Mouse (Mus musculus): Measurements from ENCODE around the gene Sik1. TPM values are rescaled to one million over a fixed set of nuclear protein-coding genes. Genes with fewer than 3 reads are reported as not detected.
"Not testable (repeated sequence)": the region's sequence is repeated elsewhere in the genome, so short reads cannot be mapped to it uniquely, and the experiment has no call there.

The Sik1 gene
- polyA plus RNA-seq, 1 experiment from 2014 or later = 16.5 TPM

GRCm38 (mm10) chr17:31891858-31892257 lies 36.3 kb upstream of the Sik1 start:
- H3K9ac ChIP-seq = no peak overlapping the region
- no peak for ATAC-seq (ENCODE audit: low FRiP score)
- H3K9me3 ChIP-seq (replicated peaks) = no peaks in the 10 kb centered on the region
- H3K4me3 ChIP-seq = no peak overlapping the region
- H3K4me1 ChIP-seq = peaks cover 20% of the 10 kb centered on the region
- H3K27me3 ChIP-seq = no peaks in the 10 kb centered on the region
- WGBS = 77% methylated on average over 4 of the region's 4 CpGs
- no peak overlapping the region for H3K27ac ChIP-seq
- H3K36me3 ChIP-seq = no peaks in the 10 kb centered on the region
- no peak overlapping the region for H3K4me2 ChIP-seq (replicated peaks)

DNA sequence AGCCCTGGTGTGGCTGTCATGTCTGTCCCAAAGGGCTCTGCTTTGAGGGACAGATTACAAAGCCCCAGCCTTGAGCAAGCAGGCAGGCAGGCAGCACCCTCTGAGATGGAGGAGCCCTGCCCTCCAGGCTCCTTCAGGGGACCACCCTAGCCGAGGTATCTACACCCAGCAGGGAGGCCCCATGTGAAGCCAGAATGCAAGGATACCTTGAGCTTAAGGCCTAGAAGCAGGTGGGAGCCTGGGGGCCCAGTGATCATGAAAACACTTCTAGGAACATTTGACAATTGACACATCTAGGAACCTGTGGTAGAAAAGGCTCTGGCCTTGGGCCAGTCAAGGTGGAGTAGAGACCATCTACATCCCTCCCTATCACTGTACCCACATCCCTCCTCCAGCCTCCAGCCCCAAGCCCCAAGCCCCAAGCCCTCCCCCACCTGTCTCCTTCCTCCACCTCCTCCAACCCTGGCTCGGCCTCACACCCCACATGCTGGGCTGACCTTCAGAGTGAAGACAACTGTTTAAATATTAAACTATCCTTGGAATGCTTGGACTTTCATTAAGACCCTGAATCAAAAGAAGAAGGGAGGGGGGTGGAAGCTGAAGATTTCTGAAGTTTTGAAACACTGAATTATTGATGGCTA lies 34.8 kb upstream of the Sik1 start:
- no peak for ATAC-seq (ENCODE audit: low FRiP score)
- Histone ChIP-seq H3K4me1 (peaks cover 20% of the 10 kb centered on the region), H3K36me3 (no peaks in the 10 kb centered on the region), H3K9ac (no peak overlapping the region), H3K4me3 (no peak overlapping the region), H3K27me3 (no peaks in the 10 kb centered on the region), H3K4me2 (replicated peaks) (no peak overlapping the region), H3K27ac (no peak overlapping the region), H3K9me3 (replicated peaks) (no peaks in the 10 kb centered on the region)
- WGBS = 24% methylated on average over 2 of the region's 2 CpGs

DNA sequence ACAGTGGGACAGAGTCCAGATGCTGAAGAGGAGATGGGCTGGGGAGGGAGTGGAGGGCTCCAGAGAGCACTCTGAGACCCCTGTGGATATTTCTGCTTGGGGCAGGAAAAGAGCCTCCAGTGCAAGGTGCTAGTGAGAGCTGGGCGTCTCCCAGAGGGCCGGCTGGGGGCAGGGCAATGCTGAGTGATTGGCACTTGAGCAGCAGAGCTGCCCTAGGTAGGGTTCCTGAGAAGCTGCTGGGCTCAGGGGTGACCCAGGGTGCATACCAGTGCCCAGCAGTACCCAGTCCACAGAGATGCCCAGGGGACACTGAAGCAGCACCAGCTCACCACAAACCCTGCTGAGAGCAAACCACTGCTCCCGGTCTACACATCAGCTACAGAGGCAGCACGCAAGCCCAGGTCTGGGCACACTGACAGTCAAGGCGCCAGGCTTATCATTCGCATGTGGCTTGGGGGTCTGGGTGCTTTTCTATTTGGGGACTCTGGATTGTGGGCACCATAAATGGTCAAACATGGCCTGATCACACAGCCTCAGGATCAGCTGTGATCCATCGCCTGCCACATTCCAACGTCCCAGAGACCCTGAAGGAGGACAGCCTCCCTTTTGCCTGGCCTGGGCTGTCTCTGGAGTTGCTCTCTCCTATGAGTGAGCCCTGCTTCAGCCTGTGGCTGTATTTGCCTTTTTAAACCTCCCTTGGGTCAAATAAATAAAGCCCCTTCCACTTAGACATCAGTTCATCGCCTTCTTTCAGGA lies 34.0 kb upstream of the Sik1 start:
- Histone ChIP-seq H3K4me3 (no peak overlapping the region), H3K27ac (no peak overlapping the region), H3K9me3 (replicated peaks) (no peaks in the 10 kb centered on the region), H3K27me3 (no peaks in the 10 kb centered on the region), H3K4me2 (replicated peaks) (no peak overlapping the region), H3K4me1 (peaks cover 20% of the 10 kb centered on the region), H3K9ac (no peak overlapping the region), H3K36me3 (no peaks in the 10 kb centered on the region)
- no peak for ATAC-seq (ENCODE audit: low FRiP score)
- WGBS = 67% methylated on average over 9 of the region's 9 CpGs

GRCm38 (mm10) chr17:31888540-31888939 lies 32.9 kb upstream of the Sik1 start:
- H3K36me3 ChIP-seq = no peaks in the 10 kb centered on the region
- no peak for ATAC-seq (ENCODE audit: low FRiP score)
- H3K4me3 ChIP-seq = no peak overlapping the region
- no peak overlapping the region for H3K4me2 ChIP-seq (replicated peaks)
- no peaks in the 10 kb centered on the region for H3K27me3 ChIP-seq
- no peaks in the 10 kb centered on the region for H3K9me3 ChIP-seq (replicated peaks)
- H3K4me1 ChIP-seq = peaks cover 20% of the 10 kb centered on the region
- H3K27ac ChIP-seq = no peak overlapping the region
- 65% methylated on average over 6 of the region's 6 CpGs for WGBS
- no peak overlapping the region for H3K9ac ChIP-seq

- 84% methylated on average over 1 of the region's 1 CpGs for WGBS
- H3K4me1 ChIP-seq; H3K4me3 ChIP-seq; H3K27me3 ChIP-seq; H3K4me2 ChIP-seq (replicated peaks); H3K36me3 ChIP-seq; H3K27ac ChIP-seq; ATAC-seq (ENCODE audit: low FRiP score); H3K9ac ChIP-seq; H3K9me3 ChIP-seq (replicated peaks): not testable (repeated sequence)
Observed at GRCm38 (mm10) chr17:31884676-31885075, 29.1 kb upstream of the Sik1 start.

GRCm38 (mm10) chr17:31879406-31879805 lies 23.8 kb upstream of the Sik1 start:
- Histone ChIP-seq H3K27me3 (no peaks in the 10 kb centered on the region), H3K9ac (no peak overlapping the region), H3K4me3 (no peak overlapping the region), H3K9me3 (replicated peaks) (no peaks in the 10 kb centered on the region), H3K27ac (no peak overlapping the region), H3K36me3 (no peaks in the 10 kb centered on the region), H3K4me2 (replicated peaks) (no peak overlapping the region), H3K4me1 (peaks cover 29% of the 10 kb centered on the region)
- WGBS = 84% methylated on average over 10 of the region's 10 CpGs
- ATAC-seq (ENCODE audit: low FRiP score) = no peak

GRCm38 (mm10) chr17:31877650-31878141 lies 22.1 kb upstream of the Sik1 start:
- Histone ChIP-seq H3K4me2 (replicated peaks) (no peak overlapping the region), H3K9ac (no peak overlapping the region), H3K36me3 (no peaks in the 10 kb centered on the region), H3K9me3 (replicated peaks) (no peaks in the 10 kb centered on the region), H3K4me3 (no peak overlapping the region), H3K4me1 (peaks cover 37% of the 10 kb centered on the region), H3K27me3 (no peaks in the 10 kb centered on the region), H3K27ac (peak overlapping the region; percentile 55; the same call in 1 of the 2 replicates)
- ATAC-seq (ENCODE audit: low FRiP score) = no peak
- 60% methylated on average over 14 of the region's 14 CpGs for WGBS

GRCm38 (mm10) chr17:31877181-31877581 lies 21.6 kb upstream of the Sik1 start:
- H3K9ac ChIP-seq = no peak overlapping the region
- ATAC-seq (ENCODE audit: low FRiP score) = no peak
- no peaks in the 10 kb centered on the region for H3K9me3 ChIP-seq (replicated peaks)
- H3K36me3 ChIP-seq = no peaks in the 10 kb centered on the region
- peaks cover 38% of the 10 kb centered on the region for H3K4me1 ChIP-seq
- no peak overlapping the region for H3K4me2 ChIP-seq (replicated peaks)
- 49% methylated on average over 4 of the region's 4 CpGs for WGBS
- peak overlapping the region; percentile 55; the same call in 1 of the 2 replicates for H3K27ac ChIP-seq
- H3K27me3 ChIP-seq = no peaks in the 10 kb centered on the region
- H3K4me3 ChIP-seq = no peak overlapping the region

DNA sequence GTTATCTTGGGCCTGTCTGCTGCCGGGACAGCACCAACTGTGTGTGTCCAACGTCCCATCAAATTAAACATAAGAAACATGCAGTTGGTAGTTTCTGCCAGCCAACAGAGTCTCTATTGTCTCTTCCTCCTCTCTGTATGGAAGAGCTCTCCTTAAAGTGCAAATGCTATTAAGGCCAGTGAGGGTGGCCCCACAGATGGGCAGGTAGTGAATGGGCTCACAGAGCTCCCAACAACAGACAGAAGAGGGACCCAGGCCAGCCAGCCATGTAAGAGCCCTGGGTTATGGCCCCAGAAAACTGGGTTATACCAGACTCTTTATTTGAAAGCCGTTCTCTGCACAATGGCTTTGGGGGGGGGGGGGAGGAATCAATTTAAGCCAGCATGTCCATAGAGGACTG lies 21.2 kb upstream of the Sik1 start:
- 0 out of 2 replicates have a peak overlapping the region, but pooled peaks have one; percentile 12 for H3K27ac ChIP-seq

GRCm38 (mm10) chr17:31875326-31875930 lies 19.8 kb upstream of the Sik1 start:
- no peak for ATAC-seq (ENCODE audit: low FRiP score)
- Histone ChIP-seq H3K9me3 (replicated peaks) (no peaks in the 10 kb centered on the region), H3K36me3 (no peaks in the 10 kb centered on the region), H3K27me3 (no peaks in the 10 kb centered on the region), H3K9ac (no peak overlapping the region), H3K27ac (no peak overlapping the region), H3K4me1 (peaks cover 41% of the 10 kb centered on the region), H3K4me2 (replicated peaks) (no peak overlapping the region), H3K4me3 (no peak overlapping the region)
- 82% methylated on average over 10 of the region's 10 CpGs for WGBS

More for the DNA sequence above, 21.2 kb upstream of the Sik1 start:
- Histone ChIP-seq H3K9ac (no peak overlapping the region), H3K4me2 (replicated peaks) (no peak overlapping the region), H3K27me3 (no peaks in the 10 kb centered on the region), H3K36me3 (no peaks in the 10 kb centered on the region), H3K9me3 (replicated peaks) (no peaks in the 10 kb centered on the region), H3K4me3 (no peak overlapping the region), H3K4me1 (peaks cover 38% of the 10 kb centered on the region)
- ATAC-seq (ENCODE audit: low FRiP score) = no peak; the same call in 1 of the 2 replicates
- WGBS = 41% methylated on average over 3 of the region's 3 CpGs

GRCm38 (mm10) chr17:31874691-31875090 lies 19.1 kb upstream of the Sik1 start:
- Histone ChIP-seq H3K27me3 (no peaks in the 10 kb centered on the region), H3K9me3 (replicated peaks) (no peaks in the 10 kb centered on the region), H3K9ac (no peak overlapping the region), H3K36me3 (no peaks in the 10 kb centered on the region), H3K4me2 (replicated peaks) (no peak overlapping the region), H3K4me3 (no peak overlapping the region), H3K4me1 (peaks cover 41% of the 10 kb centered on the region), H3K27ac (no peak overlapping the region)
- WGBS = 85% methylated on average over 12 of the region's 12 CpGs
- no peak for ATAC-seq (ENCODE audit: low FRiP score)

GRCm38 (mm10) chr17:31873973-31874372 lies 18.4 kb upstream of the Sik1 start:
- ATAC-seq (ENCODE audit: low FRiP score) = no peak

More at GRCm38 (mm10) chr17:31873973-31874372, 18.4 kb upstream of the Sik1 start:
- 60% methylated on average over 8 of the region's 8 CpGs for WGBS
- no peak overlapping the region for H3K27ac ChIP-seq
- no peak overlapping the region for H3K4me2 ChIP-seq (replicated peaks)
- peaks cover 41% of the 10 kb centered on the region for H3K4me1 ChIP-seq
- H3K4me3 ChIP-seq = no peak overlapping the region
- H3K9me3 ChIP-seq (replicated peaks) = no peaks in the 10 kb centered on the region
- H3K9ac ChIP-seq = no peak overlapping the region
- no peaks in the 10 kb centered on the region for H3K27me3 ChIP-seq
- H3K36me3 ChIP-seq = no peaks in the 10 kb centered on the region
